In the genomic region with DNA sequence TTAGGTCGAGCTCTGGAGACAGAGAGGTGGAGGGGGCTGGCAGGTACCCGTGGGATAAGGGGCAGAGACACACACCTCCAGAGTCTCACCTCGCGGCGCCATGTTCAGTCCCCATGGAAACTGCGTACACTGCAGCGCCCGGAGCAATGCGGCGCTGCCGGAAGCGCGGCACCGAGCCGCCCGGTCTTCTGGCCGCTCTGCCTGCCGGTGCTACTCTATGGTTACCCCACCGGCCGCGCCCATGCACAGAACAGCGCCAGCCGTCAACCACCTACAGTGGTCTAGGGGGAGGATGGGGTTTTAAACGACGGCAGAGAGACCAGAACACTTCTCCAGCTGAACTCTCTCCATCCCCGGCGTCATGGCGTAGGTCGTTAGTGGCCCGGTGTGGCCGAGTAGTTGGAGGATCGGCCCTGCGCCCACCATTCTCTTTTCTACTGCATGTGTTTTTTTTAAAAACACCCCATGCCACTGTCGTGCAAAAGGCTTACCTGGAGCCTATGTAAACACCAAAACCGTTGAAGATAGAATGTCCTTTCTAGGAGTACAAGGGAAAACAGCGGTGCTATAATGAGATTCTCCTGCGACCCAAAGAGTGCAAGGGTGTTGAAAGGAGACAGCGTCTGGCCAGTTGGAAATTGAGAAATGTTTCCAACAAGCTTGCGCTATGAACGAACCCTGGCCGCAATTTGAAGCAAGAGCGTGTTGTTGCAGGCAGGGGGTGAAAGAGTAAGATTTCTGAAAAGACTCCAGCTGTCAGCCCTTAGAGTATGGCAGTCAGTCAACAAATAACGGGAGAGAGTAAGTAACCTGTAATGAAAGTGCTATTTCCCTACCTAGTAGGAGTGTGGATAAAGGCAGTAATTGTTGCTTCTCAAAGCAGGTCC, we compare ENCODE assay signal across 8 mouse cellular contexts. TPM values are rescaled to one million over a fixed set of nuclear protein-coding genes. Genes with fewer than 3 reads are reported as not detected.
A peak's percentile ranks its signal among the peaks of the same experiment; 100 is the strongest.
DNase-seq lines count a peak whose midpoint lies in the region; ATAC-seq and TF ChIP-seq lines count a peak whose summit lies in the region.

TSS of gene Tmem216 (minus strand) at position 615 of the 887 bp plus-strand sequence.

- H3K9me3 ChIP-seq in G1E (replicated peaks) = no peaks in the 10 kb centered on the region
- H3K9me3 ChIP-seq in forebrain, postnatal 0 days (ENCODE audit: low read length) = no peaks in the 10 kb centered on the region
- H3K9me3 ChIP-seq in lung, embryonic 16.5 days (ENCODE audit: control insufficient read depth, low read length) = no peaks in the 10 kb centered on the region

- H3K9ac ChIP-seq in forebrain, postnatal 0 days = peak within 1 kb of the TSS; percentile 75
- peak within 1 kb of the TSS; percentile 76 for H3K9ac ChIP-seq in lung, embryonic 16.5 days (ENCODE audit: low read length)

- H3K4me2 ChIP-seq in forebrain, postnatal 0 days (ENCODE audit: low read depth) = peak within 1 kb of the TSS; percentile 73
- peak within 1 kb of the TSS; percentile 84 for H3K4me2 ChIP-seq in lung, embryonic 16.5 days (ENCODE audit: low read depth, low read length)

- peaks cover 24% of the 10 kb centered on the region for H3K4me1 ChIP-seq in G1E (ENCODE audit: insufficient read depth, low read depth, low read length)
- H3K4me1 ChIP-seq in forebrain, postnatal 0 days (ENCODE audit: insufficient read depth) = peaks cover 8% of the 10 kb centered on the region
- peaks cover 6% of the 10 kb centered on the region for H3K4me1 ChIP-seq in lung, embryonic 16.5 days (replicated peaks; ENCODE audit: control insufficient read depth, insufficient read depth, low read length)

- no peaks in the 10 kb centered on the region for H3K27me3 ChIP-seq in G1E (ENCODE audit: insufficient read depth, low read length)
- no peaks in the 10 kb centered on the region for H3K27me3 ChIP-seq in forebrain, postnatal 0 days (ENCODE audit: insufficient read depth, low read length)
- no peaks in the 10 kb centered on the region for H3K27me3 ChIP-seq in lung, embryonic 16.5 days (ENCODE audit: control insufficient read depth, insufficient read depth, low read depth, low read length)

- peak within 1 kb of the TSS; percentile 72 for H3K4me3 ChIP-seq in G1E (ENCODE audit: low read depth, low read length)
- peak within 1 kb of the TSS; percentile 64 for H3K4me3 ChIP-seq in forebrain, postnatal 0 days (ENCODE audit: low read depth, low read length)
- peak within 1 kb of the TSS; percentile 60 for H3K4me3 ChIP-seq in lung, embryonic 16.5 days (ENCODE audit: low read length)

- no peak for TF ChIP-seq CTCF in G1E (IDR thresholded peaks at IDR 0.05; ENCODE audit: low read depth, low read length)
- peak; percentile 28 for TF ChIP-seq CTCF in forebrain, postnatal 0 days (IDR thresholded peaks at IDR 0.05; ENCODE audit: low read depth)

- DNase-seq in G1E (ENCODE audit: low spot score) = peak; percentile 77
- peak; percentile 85 to 89 for DNase-seq in cerebellum, adult 18-20 months
- peak; percentile 89 for DNase-seq in forebrain, postnatal 0 days
- DNase-seq in heart, postnatal 4 days = peak; percentile 85
- DNase-seq in layer of hippocampus, adult 9-10 months (ENCODE audit: low spot score) = peak; percentile 45
- DNase-seq in ovary, postnatal 10 days (ENCODE audit: low spot score) = peak; percentile 61
- peak; percentile 75 to 85 for DNase-seq in thymus, postnatal 10 days (ENCODE audit: low spot score in 2 of 2)

- peak within 1 kb of the TSS; percentile 89 for H3K27ac ChIP-seq in forebrain, postnatal 0 days (ENCODE audit: low read depth, low read length)
- peak within 1 kb of the TSS; percentile 76 for H3K27ac ChIP-seq in lung, embryonic 16.5 days (ENCODE audit: low read length)

- ATAC-seq in G1E (ENCODE audit: extremely low read depth, insufficient number of reproducible peaks, low FRiP score, poor library complexity, severe bottlenecking) = peak; percentile 81
- ATAC-seq in forebrain, postnatal 0 days = peak; percentile 100
- ATAC-seq in lung, embryonic 16.5 days (ENCODE audit: low read depth) = peak; percentile 99

- under 1% methylated on average over 40 of the region's 43 CpGs for WGBS in forebrain, postnatal 0 days
- 1% methylated on average over 43 of the region's 43 CpGs for WGBS in lung, embryonic 16.5 days

- H3K36me3 ChIP-seq in G1E (replicated peaks) = peaks cover 33% of the 10 kb centered on the region
- H3K36me3 ChIP-seq in forebrain, postnatal 0 days (ENCODE audit: insufficient read depth) = peaks cover 23% of the 10 kb centered on the region
- peaks cover 7% of the 10 kb centered on the region for H3K36me3 ChIP-seq in lung, embryonic 16.5 days (ENCODE audit: control insufficient read depth, insufficient read depth, low read length)

RNA-seq across cellular contexts. Expression of gene Tmem216, which starts in this region (rescaled TPM):
- total RNA-seq in G1E (2014; fragmentation: Nextera tagmentation) = 20.3 and 25.6 TPM in 2 replicates
- 14.6 and 17.5 TPM in 2 replicates for total RNA-seq in G1E (2017)
- 1.7 and 1.9 TPM in 2 replicates for polyA plus RNA-seq in G1E (2012)
- total RNA-seq in forebrain, postnatal 0 days (2014; rRNA removed) = 23.5 and 26.9 TPM in 2 replicates
- polyA plus RNA-seq in forebrain, postnatal 0 days (2015; fragmentation: Nextera tagmentation; extraction: Ambion mirVana) = 36.6 and 46.4 TPM in 2 replicates
- 1 to 10 TPM; 5.8 to 6.2 TPM for total RNA-seq in heart, postnatal 4 days (2021)
- polyA plus RNA-seq in lung, embryonic 16.5 days (2015; fragmentation: Nextera tagmentation; extraction: Ambion mirVana) = 39.8 and 41.6 TPM in 2 replicates

Comparison
In these comparisons a context has a peak if more than half of its experiments do, and no peak if none do; other contexts are left out.
1. Peak in every context shown above with its lines: DNase-seq, ATAC-seq, H3K4me3 ChIP-seq and H3K27ac ChIP-seq.
2. RNA of gene Tmem216 (polyA plus RNA-seq): 36.6 to 46.4 TPM in forebrain, postnatal 0 days and 39.8 to 41.6 TPM in lung, embryonic 16.5 days; 1.7 to 1.9 TPM in G1E; every median in the first group is over 10 times any median in the second.